Mouse (Mus musculus): ENCODE data around the gene Cdk19. TPM values are rescaled to one million over a fixed set of nuclear protein-coding genes. Genes with fewer than 3 reads are reported as not detected.
"Not testable (repeated sequence)": the region's sequence is repeated elsewhere in the genome, so short reads cannot be mapped to it uniquely, and the experiment has no call there.

Cdk19 gene
- polyA plus RNA-seq, 1 experiment from 2014 or later = 9.6 TPM

DNA sequence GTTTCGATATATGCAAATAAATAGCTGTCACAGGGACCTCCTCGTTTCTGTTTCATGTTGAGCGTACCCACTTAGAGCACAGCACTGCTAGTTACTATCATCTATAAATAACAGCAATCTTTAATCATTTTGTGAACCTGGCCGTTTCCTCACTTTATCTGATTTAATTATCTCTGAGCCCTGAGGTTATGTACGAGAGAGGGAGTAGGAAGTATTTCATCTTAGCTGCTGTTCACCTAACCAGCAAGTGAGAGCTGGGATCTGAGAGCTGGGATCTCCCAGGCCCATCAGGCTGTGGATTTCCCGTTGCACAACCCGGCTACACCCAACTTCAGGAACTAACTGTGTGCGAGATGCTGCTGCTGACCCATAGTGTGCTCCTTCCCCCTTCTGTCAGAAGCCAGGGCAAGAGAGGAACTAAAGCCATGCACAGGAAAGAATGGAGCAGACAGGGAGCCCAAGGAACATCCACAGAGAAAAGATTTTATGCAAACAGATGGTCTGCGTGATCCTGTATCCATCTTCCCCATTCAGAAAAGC lies 186.3 kb downstream of the Cdk19 start:
- Histone ChIP-seq H3K4me2 (ENCODE audit: low read depth, low read length) (no peak overlapping the region), H3K4me3 (ENCODE audit: low read depth, low read length) (no peak overlapping the region), H3K4me1 (ENCODE audit: control insufficient read depth, insufficient read depth, low read length) (peaks cover 24% of the 10 kb centered on the region), H3K27me3 (replicated peaks; ENCODE audit: control insufficient read depth, insufficient read depth, low read length) (no peaks in the 10 kb centered on the region), H3K36me3 (ENCODE audit: control insufficient read depth, insufficient read depth, low read length) (no peaks in the 10 kb centered on the region), H3K9ac (ENCODE audit: low read depth, low read length) (no peak overlapping the region), H3K27ac (replicated peaks; ENCODE audit: low read depth, low read length) (no peak overlapping the region), H3K9me3 (ENCODE audit: control insufficient read depth, low read length) (no peaks in the 10 kb centered on the region)
- DNase-seq (ENCODE audit: low spot score) (no peak), ATAC-seq (ENCODE audit: low read depth) (no peak)
- 62% methylated on average over 9 of the region's 9 CpGs for WGBS

DNA sequence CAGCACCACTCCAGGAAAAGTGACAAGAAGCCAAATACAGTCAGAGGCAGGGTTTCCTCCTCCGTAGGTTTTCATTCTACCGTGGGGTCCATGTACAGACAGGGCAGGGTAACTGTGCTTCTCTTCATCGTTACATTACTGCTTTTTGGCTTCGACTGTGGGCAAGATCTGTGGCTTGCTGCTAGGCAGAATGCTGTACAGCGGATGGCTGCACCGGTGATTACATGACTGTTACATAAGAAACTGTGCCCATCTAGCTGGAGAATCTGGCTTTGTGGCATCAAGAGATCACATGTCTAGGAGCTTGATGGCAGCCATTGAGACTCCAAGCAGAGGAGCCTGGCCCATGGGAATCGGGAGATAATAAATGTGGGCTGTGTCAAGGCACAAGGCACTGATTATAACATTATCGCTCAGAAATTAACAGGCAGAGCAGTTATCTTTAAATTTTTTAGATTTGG lies 187.0 kb downstream of the Cdk19 start:
- Histone ChIP-seq H3K27ac (replicated peaks; ENCODE audit: low read depth, low read length) (no peak overlapping the region), H3K36me3 (ENCODE audit: control insufficient read depth, insufficient read depth, low read length) (no peaks in the 10 kb centered on the region), H3K4me3 (ENCODE audit: low read depth, low read length) (no peak overlapping the region), H3K9me3 (ENCODE audit: control insufficient read depth, low read length) (no peaks in the 10 kb centered on the region), H3K4me2 (ENCODE audit: low read depth, low read length) (no peak overlapping the region), H3K27me3 (replicated peaks; ENCODE audit: control insufficient read depth, insufficient read depth, low read length) (no peaks in the 10 kb centered on the region), H3K4me1 (ENCODE audit: control insufficient read depth, insufficient read depth, low read length) (peaks cover 19% of the 10 kb centered on the region), H3K9ac (ENCODE audit: low read depth, low read length) (no peak overlapping the region)
- DNase-seq (ENCODE audit: low spot score) (no peak), ATAC-seq (ENCODE audit: low read depth) (no peak)
- WGBS = 76% methylated on average over 8 of the region's 8 CpGs

- Histone ChIP-seq H3K27ac (replicated peaks; ENCODE audit: low read depth, low read length) (no peak overlapping the region), H3K27me3 (replicated peaks; ENCODE audit: control insufficient read depth, insufficient read depth, low read length) (no peaks in the 10 kb centered on the region), H3K9ac (ENCODE audit: low read depth, low read length) (no peak overlapping the region), H3K9me3 (ENCODE audit: control insufficient read depth, low read length) (no peaks in the 10 kb centered on the region), H3K4me2 (ENCODE audit: low read depth, low read length) (no peak overlapping the region), H3K4me1 (ENCODE audit: control insufficient read depth, insufficient read depth, low read length) (peaks cover 13% of the 10 kb centered on the region), H3K4me3 (ENCODE audit: low read depth, low read length) (no peak overlapping the region), H3K36me3 (ENCODE audit: control insufficient read depth, insufficient read depth, low read length) (no peaks in the 10 kb centered on the region)
- no peak for ATAC-seq (ENCODE audit: low read depth)
- WGBS = 74% methylated on average over 3 of the region's 3 CpGs
- DNase-seq (ENCODE audit: low spot score) = no peak
These were observed 187.6 kb downstream of the Cdk19 start for GRCm38 (mm10) chr10:40526986-40527385.

- H3K4me2 ChIP-seq (ENCODE audit: low read depth, low read length) = 0 out of 2 replicates have a peak overlapping the region, but pooled peaks have one; percentile 10
- no peaks in the 10 kb centered on the region for H3K36me3 ChIP-seq (ENCODE audit: control insufficient read depth, insufficient read depth, low read length)
- H3K27ac ChIP-seq (replicated peaks; ENCODE audit: low read depth, low read length) = no peak overlapping the region
- ATAC-seq (ENCODE audit: low read depth) (no peak), DNase-seq (ENCODE audit: low spot score) (no peak)
- H3K4me1 ChIP-seq (ENCODE audit: control insufficient read depth, insufficient read depth, low read length) = peaks cover 8% of the 10 kb centered on the region
- 0 out of 2 replicates have a peak, but pooled peaks cover under 1% of the 10 kb centered on the region for H3K9me3 ChIP-seq (ENCODE audit: control insufficient read depth, low read length)
- 14% methylated on average over 8 of the region's 8 CpGs for WGBS
- no peaks in the 10 kb centered on the region for H3K27me3 ChIP-seq (replicated peaks; ENCODE audit: control insufficient read depth, insufficient read depth, low read length)
- H3K4me3 ChIP-seq (ENCODE audit: low read depth, low read length) = no peak overlapping the region
- no peak overlapping the region for H3K9ac ChIP-seq (ENCODE audit: low read depth, low read length)
These were observed 188.2 kb downstream of the Cdk19 start for GRCm38 (mm10) chr10:40527573-40527972.

DNA sequence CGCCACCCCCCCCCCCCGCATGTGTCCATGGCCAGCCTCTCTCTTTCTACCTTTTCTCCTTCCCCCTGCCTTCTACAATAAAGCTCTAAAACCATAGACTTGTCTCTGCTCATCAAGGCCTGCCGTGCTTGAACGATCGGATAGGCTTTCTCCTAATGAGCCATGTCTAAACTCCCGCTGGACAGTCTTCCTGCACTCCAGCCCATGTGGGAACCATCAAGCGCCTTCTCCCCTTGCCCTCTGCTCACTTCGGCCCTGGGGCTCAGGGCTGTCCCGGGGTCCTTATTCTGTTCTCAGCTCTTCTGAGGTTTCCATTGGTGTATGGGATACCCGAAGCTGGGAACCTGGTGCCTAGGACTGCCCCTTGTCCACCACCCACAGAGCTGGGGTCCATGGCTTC lies 189.3 kb downstream of the Cdk19 start:
- 0 out of 2 replicates have a peak, but pooled peaks cover 4% of the 10 kb centered on the region for H3K9me3 ChIP-seq (ENCODE audit: control insufficient read depth, low read length)
- H3K9ac ChIP-seq (ENCODE audit: low read depth, low read length) = no peak overlapping the region
- H3K4me1 ChIP-seq (ENCODE audit: control insufficient read depth, insufficient read depth, low read length) = peaks cover 5% of the 10 kb centered on the region
- H3K27me3 ChIP-seq (replicated peaks; ENCODE audit: control insufficient read depth, insufficient read depth, low read length) = no peaks in the 10 kb centered on the region
- ATAC-seq (ENCODE audit: low read depth) = no peak
- H3K27ac ChIP-seq (replicated peaks; ENCODE audit: low read depth, low read length) = no peak overlapping the region
- H3K36me3 ChIP-seq (ENCODE audit: control insufficient read depth, insufficient read depth, low read length) = no peaks in the 10 kb centered on the region
- no peak for DNase-seq (ENCODE audit: low spot score)
- H3K4me3 ChIP-seq (ENCODE audit: low read depth, low read length) = no peak overlapping the region
- no peak overlapping the region for H3K4me2 ChIP-seq (ENCODE audit: low read depth, low read length)
- WGBS = 43% methylated on average over 8 of the region's 10 CpGs

DNA sequence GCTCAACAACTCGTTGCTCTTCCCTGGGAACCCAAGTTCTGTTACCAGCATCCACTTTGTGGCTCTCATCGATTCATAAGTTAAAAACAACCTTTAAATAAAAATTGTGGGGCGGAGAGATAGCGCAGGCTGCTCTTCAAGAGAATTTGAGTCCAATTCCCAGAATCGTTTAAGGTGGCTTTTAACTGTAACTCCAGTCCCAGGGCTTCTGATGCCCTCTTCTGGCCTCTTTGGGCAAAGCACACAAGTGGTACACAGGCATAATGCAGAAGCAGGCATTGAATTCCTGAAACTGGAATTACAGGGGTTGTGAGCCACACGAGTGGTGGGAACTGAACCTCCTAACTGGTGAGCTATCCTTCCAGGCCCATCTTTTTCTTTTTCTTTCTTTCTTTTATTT lies 190.3 kb downstream of the Cdk19 start:
- peaks cover 5% of the 10 kb centered on the region for H3K4me1 ChIP-seq (ENCODE audit: control insufficient read depth, insufficient read depth, low read length)
- 55% methylated on average over 6 of the region's 6 CpGs for WGBS
- ATAC-seq (ENCODE audit: low read depth) (no peak), DNase-seq (ENCODE audit: low spot score) (no peak)
- H3K4me2 ChIP-seq (ENCODE audit: low read depth, low read length) = no peak overlapping the region
- no peaks in the 10 kb centered on the region for H3K27me3 ChIP-seq (replicated peaks; ENCODE audit: control insufficient read depth, insufficient read depth, low read length)
- H3K36me3 ChIP-seq (ENCODE audit: control insufficient read depth, insufficient read depth, low read length) = no peaks in the 10 kb centered on the region
- H3K4me3 ChIP-seq (ENCODE audit: low read depth, low read length) = no peak overlapping the region
- H3K9me3 ChIP-seq (ENCODE audit: control insufficient read depth, low read length) = 0 out of 2 replicates have a peak, but pooled peaks cover 4% of the 10 kb centered on the region
- H3K9ac ChIP-seq (ENCODE audit: low read depth, low read length) = no peak overlapping the region
- no peak overlapping the region for H3K27ac ChIP-seq (replicated peaks; ENCODE audit: low read depth, low read length)

GRCm38 (mm10) chr10:40530661-40531060 lies 191.3 kb downstream of the Cdk19 start:
- no peak for ATAC-seq (ENCODE audit: low read depth)

GRCm38 (mm10) chr10:40532586-40532985 lies 193.2 kb downstream of the Cdk19 start:
- H3K9ac ChIP-seq (ENCODE audit: low read depth, low read length); DNase-seq (ENCODE audit: low spot score); ATAC-seq (ENCODE audit: low read depth); H3K36me3 ChIP-seq (ENCODE audit: control insufficient read depth, insufficient read depth, low read length); H3K4me2 ChIP-seq (ENCODE audit: low read depth, low read length); H3K4me1 ChIP-seq (ENCODE audit: control insufficient read depth, insufficient read depth, low read length); H3K4me3 ChIP-seq (ENCODE audit: low read depth, low read length); H3K27me3 ChIP-seq (replicated peaks; ENCODE audit: control insufficient read depth, insufficient read depth, low read length); H3K27ac ChIP-seq (replicated peaks; ENCODE audit: low read depth, low read length); H3K9me3 ChIP-seq (ENCODE audit: control insufficient read depth, low read length): not testable (repeated sequence)
- WGBS = 88% methylated on average over 4 of the region's 4 CpGs

More at GRCm38 (mm10) chr10:40530661-40531060, 191.3 kb downstream of the Cdk19 start:
- 68% methylated on average over 3 of the region's 3 CpGs for WGBS
- no peaks in the 10 kb centered on the region for H3K36me3 ChIP-seq (ENCODE audit: control insufficient read depth, insufficient read depth, low read length)
- no peak overlapping the region for H3K4me3 ChIP-seq (ENCODE audit: low read depth, low read length)
- H3K9ac ChIP-seq (ENCODE audit: low read depth, low read length) = no peak overlapping the region
- H3K27ac ChIP-seq (replicated peaks; ENCODE audit: low read depth, low read length) = no peak overlapping the region
- DNase-seq (ENCODE audit: low spot score) = no peak
- H3K9me3 ChIP-seq (ENCODE audit: control insufficient read depth, low read length) = 0 out of 2 replicates have a peak, but pooled peaks cover 4% of the 10 kb centered on the region
- H3K4me1 ChIP-seq (ENCODE audit: control insufficient read depth, insufficient read depth, low read length) = peaks cover 5% of the 10 kb centered on the region
- no peak overlapping the region for H3K4me2 ChIP-seq (ENCODE audit: low read depth, low read length)
- H3K27me3 ChIP-seq (replicated peaks; ENCODE audit: control insufficient read depth, insufficient read depth, low read length) = no peaks in the 10 kb centered on the region

Measured in embryonic facial prominence, embryonic 14.5 days (tissue).